Mouse (Mus musculus) forebrain, embryonic 14.5 days (tissue): ENCODE data around the gene Itsn1. TPM values are rescaled to one million over a fixed set of nuclear protein-coding genes. Genes with fewer than 3 reads are reported as not detected.

Experiments used
- ATAC-seq: fragments of 200-750 bp; cut with Nextera tagmentation; 2 replicates; pipeline ENCODE4 v1.8.0; 2017; ENCODE audit warnings: mild to moderate bottlenecking, moderate library complexity
- DNase-seq: peaks from one replicate; pipeline ENCODE4 v3.0.0-alpha.2; 2015; ENCODE audit warnings: low spot score
- H3K27ac ChIP-seq: fragments of 300-500 bp; sonication (generic); 2 replicates; pipeline ENCODE4 v1.5.1; 2014; ENCODE audit warnings: low read depth, mild to moderate bottlenecking, control low read depth, low read length, moderate library complexity
- H3K27me3 ChIP-seq: fragments of 300-500 bp; sonication (generic); replicated peaks from 2 replicates; pipeline ENCODE4 v1.6.1; 2014; ENCODE audit warnings: low read length, control low read depth, mixed read lengths; ENCODE audit not compliant: control insufficient read depth, insufficient read depth
- H3K36me3 ChIP-seq: fragments of 300-500 bp; sonication (generic); 2 replicates; pipeline ENCODE4 v1.6.1; 2014; ENCODE audit warnings: low read length, control low read depth; ENCODE audit not compliant: control insufficient read depth, insufficient read depth
- H3K4me1 ChIP-seq: fragments of 300-500 bp; sonication (generic); 2 replicates; pipeline ENCODE4 v1.6.1; 2014; ENCODE audit warnings: antibody characterized with exemption, low read length, control low read depth; ENCODE audit not compliant: control insufficient read depth, insufficient read depth
- H3K4me2 ChIP-seq: fragments of 300-500 bp; sonication (generic); 2 replicates; pipeline ENCODE4 v1.6.1; 2014; ENCODE audit warnings: mild to moderate bottlenecking, control low read depth, low read length
- H3K4me3 ChIP-seq: fragments of 300-500 bp; sonication (generic); 2 replicates; pipeline ENCODE4 v1.5.1; 2014; ENCODE audit warnings: low read depth, low read length, control low read depth
- H3K9ac ChIP-seq: fragments of 300-500 bp; sonication (generic); 2 replicates; pipeline ENCODE4 v1.6.1; 2014; ENCODE audit warnings: mild to moderate bottlenecking, low read length, control low read depth, moderate library complexity
- H3K9me3 ChIP-seq: fragments of 300-500 bp; sonication (generic); replicated peaks from 2 replicates; pipeline ENCODE4 v1.6.1; 2016; ENCODE audit warnings: low read length, control low read depth, mixed read lengths; ENCODE audit not compliant: control insufficient read depth
- WGBS: fragments of 180-500 bp; shearing (Covaris S2); extraction: QIAGEN DNeasy Blood & Tissue Kit; methylation state at CpG from one replicate; pipeline ENCODE4 v1.1.7; 2014; 5-methylcytosine and 5-hydroxymethylcytosine counted together
- polyA plus RNA-seq: library from polyadenylated mRNA; unstranded; fragments of >200 nt; fragmentation: Nextera tagmentation; extraction: Ambion mirVana; gene quantifications from 2 replicates; pipeline ENCODE4 v1.2.1, GENCODE M21; 2014

The Itsn1 gene
- polyA plus RNA-seq, 1 experiment from 2014 or later: 54.2 TPM

DNA sequence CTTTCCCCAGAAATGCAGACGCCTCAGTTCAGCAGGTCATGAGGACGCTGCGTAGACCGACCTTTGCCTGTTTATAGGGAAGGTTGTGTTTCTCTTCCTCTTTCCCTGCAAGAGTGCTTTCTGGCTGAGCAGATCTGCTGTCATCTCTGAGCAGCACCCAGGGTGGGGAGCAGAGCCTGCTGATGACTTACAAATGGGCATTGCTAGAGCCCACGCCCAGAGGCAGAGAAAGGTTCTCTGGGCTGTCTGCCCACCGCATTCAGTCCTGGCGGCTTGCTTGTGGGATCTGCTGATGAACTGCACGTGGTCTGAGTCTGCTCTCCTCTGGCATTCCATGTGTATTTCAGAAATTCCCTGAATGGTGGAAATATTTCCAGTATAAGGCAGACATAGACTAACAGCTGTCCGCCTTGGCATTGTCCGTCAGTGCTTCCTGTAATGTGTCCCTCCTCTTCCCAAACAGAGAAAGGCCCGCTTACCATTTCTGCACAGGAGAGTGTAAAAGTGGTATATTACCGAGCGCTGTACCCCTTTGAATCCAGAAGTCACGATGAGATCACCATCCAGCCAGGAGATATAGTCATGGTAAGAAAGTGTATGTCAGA, 112.0 kb downstream of the Itsn1 start:
- Histone ChIP-seq H3K4me2 (no peak overlapping the region), H3K36me3 (peaks cover 57% of the 10 kb centered on the region), H3K9me3 (no peaks in the 10 kb centered on the region), H3K4me3 (no peak overlapping the region), H3K9ac (no peak overlapping the region), H3K27me3 (no peaks in the 10 kb centered on the region), H3K27ac (no peak overlapping the region), H3K4me1 (peaks cover 18% of the 10 kb centered on the region)
- DNase-seq (peak; percentile 10), ATAC-seq (no peak)
- 89% methylated on average over 14 of the region's 14 CpGs for WGBS

DNA sequence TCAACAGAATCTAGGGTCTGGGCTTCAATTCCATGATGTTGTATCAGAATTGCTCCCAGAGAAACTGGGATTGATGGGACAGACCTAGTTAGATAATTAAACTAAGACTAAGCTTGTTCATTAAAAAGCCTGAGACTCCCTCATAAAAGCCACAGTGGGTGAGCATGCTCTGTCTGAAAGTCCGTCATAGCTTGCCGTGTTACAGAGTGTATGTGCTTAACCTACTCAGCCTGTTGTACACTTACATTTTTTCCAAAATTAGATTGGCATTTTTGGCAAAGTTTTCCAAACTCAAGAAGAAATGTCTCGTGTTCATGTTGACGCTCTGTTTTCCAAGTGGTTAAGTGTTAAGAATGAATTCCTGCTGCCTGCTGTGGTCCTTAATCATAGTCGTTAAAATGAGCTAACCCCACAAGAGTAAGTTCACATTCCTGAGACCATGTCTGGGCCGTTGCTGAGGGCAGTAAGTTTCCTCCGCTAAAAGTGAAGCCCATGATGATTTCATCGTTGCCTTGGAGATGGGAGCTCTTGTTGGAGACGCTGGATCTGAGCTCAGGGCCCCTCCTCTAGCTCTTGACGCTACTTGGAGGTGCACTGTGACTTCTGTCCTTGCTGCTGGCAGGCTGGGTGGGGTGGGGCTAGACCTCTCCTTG, 117.1 kb downstream of the Itsn1 start:
- no peak overlapping the region for H3K27ac ChIP-seq
- H3K36me3 ChIP-seq: peaks cover 77% of the 10 kb centered on the region
- H3K4me1 ChIP-seq: no peaks in the 10 kb centered on the region
- peak; percentile 14 for DNase-seq
- no peak for ATAC-seq
- 30% methylated on average over 10 of the region's 10 CpGs for WGBS
- H3K9ac ChIP-seq: no peak overlapping the region
- no peak overlapping the region for H3K4me3 ChIP-seq
- H3K4me2 ChIP-seq: no peak overlapping the region
- no peaks in the 10 kb centered on the region for H3K27me3 ChIP-seq
- H3K9me3 ChIP-seq: no peaks in the 10 kb centered on the region

DNA sequence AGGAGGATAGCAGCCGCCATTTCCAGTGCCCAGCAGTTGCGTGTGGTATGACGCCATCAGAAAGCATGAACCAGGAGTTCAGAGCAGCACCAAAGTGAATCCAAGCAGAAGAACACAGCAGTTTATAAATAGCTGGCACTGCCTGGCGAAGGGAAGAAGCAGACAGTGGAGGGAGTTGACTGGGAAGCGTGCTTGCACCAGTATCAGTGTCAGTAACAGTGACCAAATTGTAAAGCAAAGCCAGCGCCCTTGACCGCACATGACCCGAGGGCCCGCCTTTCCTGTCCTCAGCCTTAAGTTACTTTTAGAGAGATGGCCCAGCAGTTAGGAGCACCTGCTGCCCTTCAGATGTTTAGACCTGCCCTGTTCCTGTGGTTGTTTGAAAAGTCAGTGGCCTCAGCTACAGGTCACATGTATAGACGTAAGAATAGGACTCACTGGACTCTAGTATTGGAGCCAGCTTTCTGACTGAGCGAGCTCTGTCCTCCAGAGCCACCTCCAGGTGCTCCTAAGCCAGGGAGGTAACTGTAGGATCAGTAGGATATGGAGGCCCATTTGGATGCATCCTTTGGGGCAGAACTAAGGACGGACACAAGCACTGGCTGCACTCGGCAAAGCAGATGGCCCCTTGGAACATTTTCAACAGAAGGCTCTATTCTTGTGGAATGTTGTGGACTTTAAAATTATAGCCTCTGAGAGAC, 118.6 kb downstream of the Itsn1 start:
- no peak overlapping the region for H3K4me3 ChIP-seq
- no peak overlapping the region for H3K9ac ChIP-seq
- no peak overlapping the region for H3K4me2 ChIP-seq
- H3K27ac ChIP-seq: no peak overlapping the region
- 92% methylated on average over 13 of the region's 13 CpGs for WGBS
- no peaks in the 10 kb centered on the region for H3K9me3 ChIP-seq
- H3K27me3 ChIP-seq: no peaks in the 10 kb centered on the region
- DNase-seq (no peak), ATAC-seq (no peak)
- peaks cover 82% of the 10 kb centered on the region for H3K36me3 ChIP-seq
- no peaks in the 10 kb centered on the region for H3K4me1 ChIP-seq

DNA sequence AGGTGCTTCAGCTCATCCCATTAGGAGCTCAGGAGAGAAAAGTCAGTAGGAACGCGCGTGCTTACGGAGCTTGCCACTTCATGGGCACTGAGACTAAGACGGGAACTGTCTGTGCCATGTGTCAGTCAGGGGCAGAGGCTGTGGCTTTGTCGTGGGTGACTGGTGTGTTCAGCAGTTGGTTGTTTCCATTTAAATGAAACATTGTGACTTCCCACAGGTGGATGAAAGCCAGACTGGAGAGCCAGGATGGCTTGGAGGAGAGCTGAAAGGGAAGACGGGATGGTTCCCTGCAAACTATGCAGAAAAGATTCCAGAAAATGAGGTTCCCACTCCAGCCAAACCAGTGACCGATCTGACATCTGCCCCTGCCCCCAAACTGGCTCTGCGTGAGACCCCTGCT, 119.4 kb downstream of the Itsn1 start:
- Histone ChIP-seq H3K36me3 (peaks cover 82% of the 10 kb centered on the region), H3K9me3 (no peaks in the 10 kb centered on the region), H3K4me1 (no peaks in the 10 kb centered on the region), H3K4me2 (no peak overlapping the region), H3K9ac (no peak overlapping the region), H3K27me3 (no peaks in the 10 kb centered on the region), H3K27ac (no peak overlapping the region), H3K4me3 (no peak overlapping the region)
- ATAC-seq: no peak
- WGBS: 94% methylated on average over 9 of the region's 9 CpGs
- DNase-seq: no peak

DNA sequence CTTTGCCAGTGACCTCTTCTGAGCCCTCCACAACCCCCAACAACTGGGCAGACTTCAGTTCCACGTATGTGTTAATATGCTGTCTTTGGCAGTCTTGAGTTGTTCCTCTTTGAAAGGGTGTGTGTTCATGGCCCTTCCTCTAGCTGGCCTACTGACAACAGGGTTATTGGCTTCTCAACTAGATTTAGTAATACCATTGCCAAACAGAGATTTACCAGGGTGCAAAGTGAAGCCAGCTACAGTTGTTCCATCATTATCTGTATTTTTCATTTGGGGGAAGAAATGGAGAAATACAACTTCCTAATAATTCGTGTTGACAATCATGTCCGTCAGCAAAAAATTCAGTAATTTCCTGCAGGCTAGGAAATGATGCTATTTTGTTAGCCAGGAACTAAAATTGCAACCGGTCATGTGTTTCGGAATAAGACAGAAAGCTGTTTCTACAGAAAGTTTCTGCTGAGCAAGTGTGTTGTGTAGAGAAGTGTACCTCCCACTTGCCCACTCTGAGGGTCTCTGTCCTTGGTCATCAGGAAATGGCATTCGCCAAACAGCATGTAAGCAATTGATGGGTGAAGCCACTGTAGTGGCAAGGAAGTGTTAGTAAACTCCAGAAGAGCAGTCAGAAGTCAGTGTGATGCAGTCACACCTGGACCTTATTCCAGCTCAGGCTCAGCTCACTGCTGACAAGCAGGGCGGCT, 120.0 kb downstream of the Itsn1 start:
- Histone ChIP-seq H3K4me1 (no peaks in the 10 kb centered on the region), H3K4me3 (no peak overlapping the region), H3K9me3 (no peaks in the 10 kb centered on the region), H3K27ac (no peak overlapping the region), H3K4me2 (no peak overlapping the region), H3K27me3 (no peaks in the 10 kb centered on the region), H3K36me3 (peaks cover 82% of the 10 kb centered on the region), H3K9ac (no peak overlapping the region)
- ATAC-seq (no peak), DNase-seq (no peak)
- WGBS: 95% methylated on average over 7 of the region's 7 CpGs

DNA sequence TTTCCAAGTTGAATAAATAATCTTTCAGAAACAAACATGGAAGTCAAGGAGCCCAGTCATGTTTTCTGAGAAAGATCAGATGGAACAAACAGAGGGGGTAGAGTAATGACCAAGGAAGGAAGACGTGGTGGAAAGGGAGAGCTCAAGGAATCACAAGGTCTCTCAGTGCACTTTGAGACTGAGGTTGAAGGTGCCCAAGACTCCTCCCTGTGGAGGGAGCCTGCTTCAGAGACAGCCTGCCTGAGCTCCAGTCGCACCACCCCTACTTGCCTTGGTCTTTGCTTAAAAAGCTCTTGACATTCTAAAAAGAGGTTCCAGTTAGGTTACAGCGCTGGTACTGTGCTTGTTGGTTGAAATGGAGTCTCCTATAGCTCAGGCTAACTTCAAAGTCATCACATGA, 121.1 kb downstream of the Itsn1 start:
- H3K27ac ChIP-seq: no peak overlapping the region
- H3K4me3 ChIP-seq: no peak overlapping the region
- ATAC-seq: no peak
- no peak overlapping the region for H3K4me2 ChIP-seq
- no peaks in the 10 kb centered on the region for H3K27me3 ChIP-seq
- no peak for DNase-seq
- no peaks in the 10 kb centered on the region for H3K4me1 ChIP-seq
- H3K9me3 ChIP-seq: no peaks in the 10 kb centered on the region
- H3K36me3 ChIP-seq: peaks cover 84% of the 10 kb centered on the region
- 90% methylated on average over 3 of the region's 3 CpGs for WGBS
- no peak overlapping the region for H3K9ac ChIP-seq

DNA sequence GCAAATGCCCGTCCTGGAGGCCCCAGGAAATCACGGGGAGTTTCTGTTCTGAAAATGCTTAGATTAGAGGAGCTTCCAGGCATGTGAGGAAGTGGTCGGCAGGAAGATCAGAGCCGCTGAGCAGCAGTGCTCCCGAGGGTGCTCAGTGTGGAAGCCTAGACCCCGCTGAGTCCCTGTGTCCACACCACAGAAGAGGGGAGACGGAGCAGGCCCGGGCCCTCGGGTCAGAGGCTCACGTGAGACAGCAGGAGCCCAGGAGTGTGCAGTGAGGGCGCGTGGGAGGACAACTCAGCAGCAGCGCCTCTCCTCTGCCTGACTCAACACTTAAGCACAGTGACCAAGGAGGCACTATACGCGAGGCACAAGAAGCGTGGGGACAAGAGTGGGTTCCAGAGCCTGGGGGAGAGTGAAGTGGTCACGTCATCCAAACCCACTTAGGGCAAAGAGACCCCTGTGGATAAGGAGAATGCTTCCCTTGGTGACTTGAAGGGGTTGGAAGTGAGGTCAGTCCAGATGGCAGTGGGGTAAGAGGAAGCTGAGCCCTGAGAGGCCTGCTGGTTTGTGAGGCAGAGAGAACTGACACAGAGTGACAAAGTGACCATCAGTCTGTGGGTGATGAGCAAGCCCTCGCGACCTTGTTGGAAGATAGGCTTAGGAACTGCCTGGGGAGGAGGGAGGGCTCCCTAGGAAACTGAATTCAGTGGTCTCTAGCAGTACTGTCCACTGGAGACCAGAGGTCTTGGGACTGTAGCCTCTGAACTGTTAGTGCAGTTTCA, 122.6 kb downstream of the Itsn1 start:
- no peaks in the 10 kb centered on the region for H3K9me3 ChIP-seq
- no peak for DNase-seq
- H3K27ac ChIP-seq: no peak overlapping the region
- no peak overlapping the region for H3K4me2 ChIP-seq
- H3K9ac ChIP-seq: no peak overlapping the region
- 87% methylated on average over 19 of the region's 19 CpGs for WGBS
- no peaks in the 10 kb centered on the region for H3K27me3 ChIP-seq
- H3K4me3 ChIP-seq: no peak overlapping the region
- peaks cover 91% of the 10 kb centered on the region for H3K36me3 ChIP-seq
- no peaks in the 10 kb centered on the region for H3K4me1 ChIP-seq
- no peak; the same call in 1 of the 2 replicates for ATAC-seq

DNA sequence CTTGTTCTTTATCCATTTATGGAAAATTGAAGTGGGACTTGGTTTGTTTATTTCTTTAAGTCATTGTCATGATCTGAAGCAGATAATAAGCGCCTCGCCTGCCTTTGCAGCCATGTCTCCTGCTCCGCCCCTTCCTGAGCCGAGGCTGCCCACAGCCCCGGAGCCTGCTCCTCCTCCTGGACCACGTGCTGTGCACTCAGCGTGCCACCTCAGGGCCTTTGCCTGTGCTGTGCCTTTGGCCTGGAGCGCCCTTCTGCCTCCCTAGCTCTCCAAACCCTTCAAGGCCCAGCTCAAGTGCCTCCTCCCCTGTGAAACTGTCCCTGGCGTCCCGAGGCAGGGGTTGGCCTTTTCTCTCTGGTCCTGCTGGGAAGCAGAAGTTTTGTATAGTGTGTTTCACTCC, 123.7 kb downstream of the Itsn1 start:
- peaks cover 93% of the 10 kb centered on the region for H3K36me3 ChIP-seq
- WGBS: 87% methylated on average over 10 of the region's 10 CpGs
- no peak for ATAC-seq

More for the DNA sequence above, 123.7 kb downstream of the Itsn1 start:
- H3K9ac ChIP-seq: no peak overlapping the region
- H3K4me1 ChIP-seq: no peaks in the 10 kb centered on the region
- H3K27me3 ChIP-seq: no peaks in the 10 kb centered on the region
- H3K27ac ChIP-seq: no peak overlapping the region
- no peak overlapping the region for H3K4me2 ChIP-seq
- no peak for DNase-seq
- no peak overlapping the region for H3K4me3 ChIP-seq
- H3K9me3 ChIP-seq: no peaks in the 10 kb centered on the region
